Mouse (Mus musculus) testis, adult 2 months (tissue): ENCODE data around the gene Arhgef28.

Experiments
- CTCF ChIP-seq: fragments of 200-500 bp; IDR thresholded peaks from 2 replicates; pipeline ENCODE4 v1.5.1; 2012; ENCODE audit warnings: low read depth, mild to moderate bottlenecking, inconsistent platforms, low read length, moderate library complexity; ENCODE audit not compliant: control insufficient read depth, insufficient read depth, insufficient replicate concordance
- POLR2A ChIP-seq: fragments of 200-500 bp; IDR thresholded peaks from 2 replicates; pipeline ENCODE4 v1.6.1; 2012; ENCODE audit warnings: low read depth, mild to moderate bottlenecking, inconsistent platforms, low read length, moderate library complexity; ENCODE audit not compliant: control insufficient read depth

DNA sequence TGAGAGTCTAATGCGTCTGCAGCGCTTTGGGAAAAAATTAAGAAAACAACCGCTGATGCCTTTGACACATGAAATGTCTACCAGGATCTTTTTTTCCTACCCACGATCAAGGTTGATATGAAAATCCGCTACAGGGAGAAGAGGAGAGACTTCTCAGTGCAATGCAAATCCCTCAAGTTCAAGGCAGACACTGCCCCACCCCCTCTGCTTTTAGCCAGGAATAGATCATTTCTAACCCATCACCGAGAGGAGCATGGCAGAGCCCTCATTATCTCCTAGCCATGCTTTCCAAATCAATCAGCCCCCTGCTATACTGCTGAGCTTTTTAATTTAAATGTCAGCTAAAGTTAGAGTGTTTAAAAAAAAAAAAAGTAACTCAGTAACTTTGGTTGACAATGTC is 318.2 kb downstream of the Arhgef28 start:
- no peak for TF ChIP-seq CTCF
- TF ChIP-seq POLR2A = no peak
